Mouse (Mus musculus) megakaryocyte progenitor cell, adult 5-6 weeks (primary cell): ENCODE measurements around the gene Hsd3b4. TPM values are rescaled to one million over a fixed set of nuclear protein-coding genes. Genes with fewer than 3 reads are reported as not detected.
"Not testable (repeated sequence)": the region's sequence is repeated elsewhere in the genome, so short reads cannot be mapped to it uniquely, and the experiment has no call there.

Source experiments
- ATAC-seq: replicated peaks from 2 replicates; pipeline ENCODE4 v1.8.0; 2016; ENCODE audit warnings: mild to moderate bottlenecking, moderate TSS enrichment, inconsistent platforms; ENCODE audit not compliant: poor library complexity
- total RNA-seq, 2 experiments: library from RNA; stranded (forward) in 1 of 2; stranded (reverse) in 1 of 2; fragments of 157-497, 149-512 nt in 1 of 2; fragments of 200-1000 nt in 1 of 2; gene quantifications; 2 replicates each; pipeline versions ENCODE4 v1.2.3 to v1.2.4; 2015 to 2017

Hsd3b4 gene
- total RNA-seq (2015) (not detected in 2 replicates), total RNA-seq (2017) (not detected in 2 replicates)

DNA sequence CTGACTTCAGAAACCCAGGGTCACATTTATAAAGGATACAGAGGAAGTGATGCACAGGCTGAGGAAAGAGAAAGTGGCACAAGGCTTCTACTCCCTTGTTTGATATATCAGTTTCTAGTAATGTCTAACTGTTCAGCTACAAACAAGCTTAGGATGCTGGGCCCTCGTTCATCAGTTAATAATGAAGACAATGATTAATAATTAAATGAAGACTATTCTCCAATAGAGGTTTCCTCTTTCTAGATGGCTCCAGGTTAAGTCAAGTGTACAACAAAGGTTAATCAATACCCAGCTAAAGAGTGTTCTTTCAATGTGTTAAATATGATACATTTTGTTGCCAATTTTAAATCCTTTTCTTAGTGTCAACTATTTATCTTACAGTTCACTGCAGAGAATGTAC, at the start of gene Hsd3b4:
TSS of gene Hsd3b4 (minus strand) at position 101 of the 400 bp plus-strand sequence.
- ATAC-seq = not testable (repeated sequence)

DNA sequence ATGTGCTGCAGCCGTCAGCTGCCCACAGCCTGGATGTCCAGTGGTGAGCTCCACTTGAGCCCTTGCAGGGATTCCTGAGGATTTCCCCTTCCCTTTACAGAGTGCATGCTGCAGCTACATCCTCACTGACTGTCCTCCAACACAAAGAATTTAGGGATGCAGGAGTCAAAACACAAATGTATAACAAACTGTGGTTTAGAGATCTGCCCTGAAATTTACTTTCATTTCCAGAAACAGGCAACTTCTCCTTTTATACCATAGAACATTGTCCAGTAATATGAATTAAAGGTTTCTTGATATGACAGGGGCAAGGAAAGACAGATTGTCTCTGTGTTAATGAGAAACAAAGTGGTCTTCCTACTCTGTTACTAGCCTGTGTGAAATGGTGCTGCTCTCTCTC, 40.5 kb upstream of the Hsd3b4 start:
- ATAC-seq = peak; percentile 58

DNA sequence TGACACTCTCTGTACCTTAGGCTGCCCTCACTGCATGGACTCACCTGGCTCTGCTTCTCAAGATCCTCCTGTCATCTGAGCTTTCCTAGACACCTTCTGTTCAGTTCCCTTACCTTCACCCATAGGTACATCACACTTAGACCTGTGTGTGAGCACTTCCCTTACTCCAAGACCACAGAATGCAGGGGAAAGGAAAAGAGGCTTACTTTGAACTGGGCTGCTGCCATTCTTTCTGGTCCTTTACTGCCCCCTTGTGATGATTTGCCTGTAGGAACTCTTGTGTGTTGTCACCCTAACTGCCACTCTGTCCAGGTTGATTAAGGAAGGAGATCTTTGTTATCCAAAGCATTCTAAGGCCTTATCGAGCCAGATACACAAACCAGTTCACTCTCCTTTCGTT, 39.9 kb upstream of the Hsd3b4 start:
- ATAC-seq = peak; percentile 83

DNA sequence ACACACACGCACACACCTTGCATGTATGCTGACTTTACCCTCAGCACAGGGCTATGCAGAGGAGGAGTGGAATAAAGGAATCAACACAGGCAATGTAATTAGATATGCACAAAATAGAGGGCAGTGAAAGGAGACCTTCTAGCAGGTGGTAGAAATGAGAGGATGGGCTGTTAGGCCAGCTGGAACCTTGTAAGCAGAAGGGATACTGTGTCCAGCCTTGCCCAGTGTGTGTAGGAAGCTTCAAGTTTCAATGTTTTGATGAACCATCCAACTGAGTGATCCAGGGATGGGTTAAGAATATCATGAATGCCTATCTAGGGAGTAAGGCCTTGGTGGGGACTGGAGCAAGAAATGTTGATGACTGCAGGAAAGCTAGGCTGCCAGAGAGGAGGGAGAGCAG, 38.2 kb upstream of the Hsd3b4 start:
- not testable (repeated sequence) for ATAC-seq

DNA sequence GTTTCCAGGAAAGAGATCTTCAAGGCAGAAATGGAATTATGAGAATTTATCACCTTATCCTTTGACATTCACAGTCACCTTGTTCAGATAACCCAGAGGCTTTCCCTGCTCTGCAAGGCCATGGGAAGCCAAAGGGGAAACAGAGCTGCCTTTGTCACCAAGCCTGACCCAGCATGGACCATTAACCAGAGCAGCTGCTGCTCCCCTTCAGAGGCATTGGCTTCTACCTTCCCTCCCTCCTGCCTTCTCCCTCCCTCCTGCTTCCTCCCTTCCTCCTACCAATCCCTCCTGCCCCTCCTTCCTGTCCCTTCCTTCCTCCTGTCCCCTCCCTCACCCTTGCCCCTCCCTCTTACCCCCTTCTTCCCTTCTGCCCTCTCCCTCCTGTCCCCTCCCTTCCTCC, 37.3 kb upstream of the Hsd3b4 start:
- not testable (repeated sequence) for ATAC-seq

DNA sequence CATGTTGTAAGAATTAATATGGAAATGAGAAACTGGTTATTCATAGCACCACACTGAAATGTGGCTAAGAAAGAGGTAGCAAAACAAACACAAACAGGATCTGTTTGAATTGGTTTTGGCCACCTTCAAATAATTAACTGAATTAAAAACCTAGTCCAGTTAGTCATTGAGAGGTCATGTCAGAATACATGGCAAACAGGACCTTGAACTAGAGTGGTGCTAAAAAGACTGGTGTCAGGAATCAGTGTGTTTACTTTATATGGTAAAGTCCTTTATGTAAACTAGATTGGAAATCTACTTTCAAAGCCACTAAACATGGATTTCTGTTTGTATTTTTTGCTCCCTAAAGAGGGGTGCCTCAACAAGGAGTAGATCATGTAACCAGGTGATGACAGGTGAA, 14.7 kb upstream of the Hsd3b4 start:
- not testable (repeated sequence) for ATAC-seq

DNA sequence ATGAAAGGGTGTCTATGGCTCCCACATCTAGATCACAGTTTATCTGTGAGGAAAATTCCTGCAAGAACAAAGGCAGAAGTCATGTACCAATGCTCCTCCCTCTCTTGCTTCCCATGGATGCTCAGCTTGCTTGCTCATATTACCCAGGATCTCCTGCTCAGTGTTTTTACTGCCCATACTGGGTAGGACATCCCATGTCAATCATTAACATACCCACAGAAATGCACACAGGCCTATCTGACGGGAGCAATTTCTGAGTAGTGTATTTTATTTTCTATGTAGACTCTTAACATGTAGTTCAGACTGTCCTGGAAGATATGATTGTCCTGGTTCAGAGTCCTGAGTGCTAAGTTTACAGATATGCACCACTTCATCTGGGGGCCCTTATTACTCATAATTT, 14.2 kb upstream of the Hsd3b4 start:
- not testable (repeated sequence) for ATAC-seq

DNA sequence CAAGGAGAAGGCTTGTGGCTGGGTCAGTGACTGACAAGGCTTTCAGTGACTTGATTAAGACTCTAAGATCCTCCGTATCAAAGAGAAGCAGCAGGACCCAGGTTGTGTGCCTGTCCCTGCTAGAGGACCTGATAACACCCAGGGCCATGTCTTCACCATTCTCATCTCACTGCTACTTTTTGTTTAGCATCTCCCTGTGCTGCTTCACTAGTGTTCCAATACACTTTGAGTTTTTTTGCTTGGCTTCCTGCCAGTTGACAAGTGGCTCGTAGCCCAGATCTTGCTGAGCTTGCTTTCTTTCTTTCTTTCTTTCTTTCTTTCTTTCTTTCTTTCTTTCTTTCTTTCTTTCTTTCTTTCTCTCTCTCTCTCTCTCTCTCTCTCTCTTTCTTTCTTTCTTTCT, 12.5 kb upstream of the Hsd3b4 start:
- ATAC-seq = not testable (repeated sequence)

DNA sequence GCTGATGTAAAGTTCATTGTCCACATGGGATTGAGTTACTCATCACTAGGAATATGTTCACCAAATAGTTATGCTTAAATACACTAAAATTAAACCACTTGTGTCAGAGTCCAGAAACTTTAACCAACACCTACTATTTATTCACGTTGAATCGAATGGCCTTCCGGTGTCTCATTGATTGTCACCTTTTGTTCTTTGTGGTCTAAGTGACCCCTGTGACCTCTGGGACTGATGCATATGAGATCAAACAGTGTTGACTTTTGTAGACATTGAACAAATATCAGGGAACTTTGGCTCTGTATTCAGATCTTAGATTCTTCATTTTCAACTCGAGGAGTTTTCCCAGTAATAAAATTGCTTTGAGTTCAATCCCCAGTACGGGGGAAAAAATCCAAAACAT, 3.1 kb downstream of the Hsd3b4 start:
- ATAC-seq = not testable (repeated sequence)

DNA sequence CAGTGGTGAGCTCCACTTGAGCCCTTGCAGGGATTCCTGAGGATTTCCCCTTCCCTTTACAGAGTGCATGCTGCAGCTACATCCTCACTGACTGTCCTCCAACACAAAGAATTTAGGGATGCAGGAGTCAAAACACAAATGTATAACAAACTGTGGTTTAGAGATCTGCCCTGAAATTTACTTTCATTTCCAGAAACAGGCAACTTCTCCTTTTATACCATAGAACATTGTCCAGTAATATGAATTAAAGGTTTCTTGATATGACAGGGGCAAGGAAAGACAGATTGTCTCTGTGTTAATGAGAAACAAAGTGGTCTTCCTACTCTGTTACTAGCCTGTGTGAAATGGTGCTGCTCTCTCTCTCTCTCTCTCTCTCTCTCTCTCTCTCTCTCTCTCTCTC, 12.9 kb downstream of the Hsd3b4 start:
- peak; percentile 46 for ATAC-seq

DNA sequence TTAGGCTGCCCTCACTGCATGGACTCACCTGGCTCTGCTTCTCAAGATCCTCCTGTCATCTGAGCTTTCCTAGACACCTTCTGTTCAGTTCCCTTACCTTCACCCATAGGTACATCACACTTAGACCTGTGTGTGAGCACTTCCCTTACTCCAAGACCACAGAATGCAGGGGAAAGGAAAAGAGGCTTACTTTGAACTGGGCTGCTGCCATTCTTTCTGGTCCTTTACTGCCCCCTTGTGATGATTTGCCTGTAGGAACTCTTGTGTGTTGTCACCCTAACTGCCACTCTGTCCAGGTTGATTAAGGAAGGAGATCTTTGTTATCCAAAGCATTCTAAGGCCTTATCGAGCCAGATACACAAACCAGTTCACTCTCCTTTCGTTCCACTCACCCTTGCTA, 13.6 kb downstream of the Hsd3b4 start:
- peak; percentile 83 for ATAC-seq

DNA sequence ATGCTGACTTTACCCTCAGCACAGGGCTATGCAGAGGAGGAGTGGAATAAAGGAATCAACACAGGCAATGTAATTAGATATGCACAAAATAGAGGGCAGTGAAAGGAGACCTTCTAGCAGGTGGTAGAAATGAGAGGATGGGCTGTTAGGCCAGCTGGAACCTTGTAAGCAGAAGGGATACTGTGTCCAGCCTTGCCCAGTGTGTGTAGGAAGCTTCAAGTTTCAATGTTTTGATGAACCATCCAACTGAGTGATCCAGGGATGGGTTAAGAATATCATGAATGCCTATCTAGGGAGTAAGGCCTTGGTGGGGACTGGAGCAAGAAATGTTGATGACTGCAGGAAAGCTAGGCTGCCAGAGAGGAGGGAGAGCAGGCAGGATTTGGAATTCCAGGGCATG, 15.3 kb downstream of the Hsd3b4 start:
- ATAC-seq = not testable (repeated sequence)

DNA sequence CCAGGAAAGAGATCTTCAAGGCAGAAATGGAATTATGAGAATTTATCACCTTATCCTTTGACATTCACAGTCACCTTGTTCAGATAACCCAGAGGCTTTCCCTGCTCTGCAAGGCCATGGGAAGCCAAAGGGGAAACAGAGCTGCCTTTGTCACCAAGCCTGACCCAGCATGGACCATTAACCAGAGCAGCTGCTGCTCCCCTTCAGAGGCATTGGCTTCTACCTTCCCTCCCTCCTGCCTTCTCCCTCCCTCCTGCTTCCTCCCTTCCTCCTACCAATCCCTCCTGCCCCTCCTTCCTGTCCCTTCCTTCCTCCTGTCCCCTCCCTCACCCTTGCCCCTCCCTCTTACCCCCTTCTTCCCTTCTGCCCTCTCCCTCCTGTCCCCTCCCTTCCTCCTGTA, 16.1 kb downstream of the Hsd3b4 start:
- ATAC-seq = not testable (repeated sequence)

DNA sequence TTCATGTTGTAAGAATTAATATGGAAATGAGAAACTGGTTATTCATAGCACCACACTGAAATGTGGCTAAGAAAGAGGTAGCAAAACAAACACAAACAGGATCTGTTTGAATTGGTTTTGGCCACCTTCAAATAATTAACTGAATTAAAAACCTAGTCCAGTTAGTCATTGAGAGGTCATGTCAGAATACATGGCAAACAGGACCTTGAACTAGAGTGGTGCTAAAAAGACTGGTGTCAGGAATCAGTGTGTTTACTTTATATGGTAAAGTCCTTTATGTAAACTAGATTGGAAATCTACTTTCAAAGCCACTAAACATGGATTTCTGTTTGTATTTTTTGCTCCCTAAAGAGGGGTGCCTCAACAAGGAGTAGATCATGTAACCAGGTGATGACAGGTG, 38.8 kb downstream of the Hsd3b4 start:
- ATAC-seq = not testable (repeated sequence)

DNA sequence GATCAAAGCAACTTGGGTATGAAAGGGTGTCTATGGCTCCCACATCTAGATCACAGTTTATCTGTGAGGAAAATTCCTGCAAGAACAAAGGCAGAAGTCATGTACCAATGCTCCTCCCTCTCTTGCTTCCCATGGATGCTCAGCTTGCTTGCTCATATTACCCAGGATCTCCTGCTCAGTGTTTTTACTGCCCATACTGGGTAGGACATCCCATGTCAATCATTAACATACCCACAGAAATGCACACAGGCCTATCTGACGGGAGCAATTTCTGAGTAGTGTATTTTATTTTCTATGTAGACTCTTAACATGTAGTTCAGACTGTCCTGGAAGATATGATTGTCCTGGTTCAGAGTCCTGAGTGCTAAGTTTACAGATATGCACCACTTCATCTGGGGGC, 39.3 kb downstream of the Hsd3b4 start:
- ATAC-seq = not testable (repeated sequence)

DNA sequence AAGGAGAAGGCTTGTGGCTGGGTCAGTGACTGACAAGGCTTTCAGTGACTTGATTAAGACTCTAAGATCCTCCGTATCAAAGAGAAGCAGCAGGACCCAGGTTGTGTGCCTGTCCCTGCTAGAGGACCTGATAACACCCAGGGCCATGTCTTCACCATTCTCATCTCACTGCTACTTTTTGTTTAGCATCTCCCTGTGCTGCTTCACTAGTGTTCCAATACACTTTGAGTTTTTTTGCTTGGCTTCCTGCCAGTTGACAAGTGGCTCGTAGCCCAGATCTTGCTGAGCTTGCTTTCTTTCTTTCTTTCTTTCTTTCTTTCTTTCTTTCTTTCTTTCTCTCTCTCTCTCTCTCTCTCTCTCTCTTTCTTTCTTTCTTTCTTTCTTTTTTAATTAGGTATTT, 41.0 kb downstream of the Hsd3b4 start:
- not testable (repeated sequence) for ATAC-seq

DNA sequence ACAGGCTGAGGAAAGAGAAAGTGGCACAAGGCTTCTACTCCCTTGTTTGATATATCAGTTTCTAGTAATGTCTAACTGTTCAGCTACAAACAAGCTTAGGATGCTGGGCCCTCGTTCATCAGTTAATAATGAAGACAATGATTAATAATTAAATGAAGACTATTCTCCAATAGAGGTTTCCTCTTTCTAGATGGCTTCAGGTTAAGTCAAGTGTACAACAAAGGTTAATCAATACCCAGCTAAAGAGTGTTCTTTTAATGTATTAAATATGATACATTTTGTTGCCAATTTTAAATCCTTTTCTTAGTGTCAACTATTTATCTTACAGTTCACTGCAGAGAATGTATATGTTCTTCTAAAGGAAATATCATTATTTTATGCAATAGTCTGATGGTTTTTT, 53.3 kb downstream of the Hsd3b4 start, which contains the start of gene Gm4450:
TSS of gene Gm4450 (minus strand) at position 101 of the 400 bp plus-strand sequence.
- ATAC-seq = not testable (repeated sequence)

DNA sequence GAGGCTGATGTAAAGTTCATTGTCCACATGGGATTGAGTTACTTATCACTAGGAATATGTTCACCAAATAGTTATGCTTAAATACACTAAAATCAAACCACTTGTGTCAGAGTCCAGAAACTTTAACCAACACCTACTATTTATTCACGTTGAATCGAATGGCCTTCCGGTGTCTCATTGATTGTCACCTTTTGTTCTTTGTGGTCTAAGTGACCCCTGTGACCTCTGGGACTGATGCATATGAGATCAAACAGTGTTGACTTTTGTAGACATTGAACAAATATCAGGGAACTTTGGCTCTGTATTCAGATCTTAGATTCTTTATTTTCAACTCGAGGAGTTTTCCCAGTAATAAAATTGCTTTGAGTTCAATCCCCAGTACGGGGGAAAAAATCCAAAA, 56.5 kb downstream of the Hsd3b4 start:
- ATAC-seq = not testable (repeated sequence)

Other genes starting within 250 kb of the Hsd3b4 start
- 0.12 and 0.27 TPM in 2 replicates for gene Hmgcs2, start 230.1 kb downstream of the Hsd3b4 start, total RNA-seq (2015)
- gene Hmgcs2, start 230.1 kb downstream of the Hsd3b4 start, total RNA-seq (2017) = 0.21 and 0.54 TPM in 2 replicates
- 108 and 138 TPM in 2 replicates for gene Phgdh, start 170.5 kb downstream of the Hsd3b4 start, total RNA-seq (2015)
- 493 and 521 TPM in 2 replicates for gene Phgdh, start 170.5 kb downstream of the Hsd3b4 start, total RNA-seq (2017)
- gene Zfp697, start 128.1 kb downstream of the Hsd3b4 start, total RNA-seq (2015) = 0.90 and 1.2 TPM in 2 replicates
- gene Zfp697, start 128.1 kb downstream of the Hsd3b4 start, total RNA-seq (2017) = 0.54 and 0.84 TPM in 2 replicates
- not detected in 2 replicates for gene Gm4450, start 53.4 kb downstream of the Hsd3b4 start, total RNA-seq (2015)
- gene Gm4450, start 53.4 kb downstream of the Hsd3b4 start, total RNA-seq (2017) = not detected in 2 replicates
- not detected in 2 replicates for gene Gm10681, start 78.3 kb upstream of the Hsd3b4 start, total RNA-seq (2015)
- gene Gm10681, start 78.3 kb upstream of the Hsd3b4 start, total RNA-seq (2017) = not detected in 2 replicates
- not detected in 2 replicates for gene Hsd3b5, start 119.7 kb upstream of the Hsd3b4 start, total RNA-seq (2015)
- gene Hsd3b5, start 119.7 kb upstream of the Hsd3b4 start, total RNA-seq (2017) = not detected in 2 replicates
- gene Hsd3b2, start 214.0 kb upstream of the Hsd3b4 start, total RNA-seq (2015) = not detected in 2 replicates
- not detected in 2 replicates for gene Hsd3b2, start 214.0 kb upstream of the Hsd3b4 start, total RNA-seq (2017)